Mouse (Mus musculus): ENCODE measurements around the gene Ubtd1. TPM values are rescaled to one million over a fixed set of nuclear protein-coding genes. Genes with fewer than 3 reads are reported as not detected.

Ubtd1 gene
- total and polyA plus RNA-seq, 3 experiments, result 3.4 to 5.8 (median 3.6) TPM

DNA sequence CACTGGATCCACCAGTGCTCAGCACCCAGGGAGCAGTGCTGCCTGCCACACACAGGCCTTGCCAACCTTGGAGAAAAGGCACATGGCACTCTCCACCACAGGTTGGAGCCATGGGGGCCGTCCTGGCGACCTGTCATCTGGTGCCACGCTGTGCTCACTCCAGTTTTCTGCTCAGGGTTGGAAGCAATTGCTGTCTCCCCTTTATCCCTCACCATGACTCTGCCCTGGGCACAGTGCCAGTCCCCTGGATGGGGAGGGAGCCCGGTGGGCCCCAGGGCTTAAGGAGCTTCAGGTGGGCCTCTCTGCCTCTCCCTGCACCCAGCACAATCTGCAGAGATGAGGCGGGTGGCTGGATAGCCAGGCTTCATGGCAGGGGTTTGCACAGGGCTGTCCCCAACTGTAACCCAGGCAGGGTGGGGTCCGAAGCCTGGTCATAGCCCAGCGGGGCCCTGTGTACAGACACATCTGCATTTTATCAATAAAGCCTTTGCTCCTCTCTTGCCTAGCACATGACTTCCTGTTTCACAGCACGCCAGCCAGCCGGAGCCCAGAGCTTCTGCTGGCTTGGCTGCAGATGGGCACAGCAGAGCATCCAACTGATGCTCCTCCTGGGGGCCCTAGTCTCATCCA is 52.7 kb downstream of the Ubtd1 start:
- in situ Hi-C loops (cut with MboI; ENCODE audit: low pct_ligation_motif_present, low pct_unique_long_range_greater_than_20kb, low sequenced_read_pairs), result no loop called here
- no peaks in the 10 kb centered on the region for H3K9me3 ChIP-seq (replicated peaks; ENCODE audit: low read length)
- H3K9ac ChIP-seq (ENCODE audit: insufficient read depth, low read depth), result no peak overlapping the region
- dilution Hi-C loops (cut with MboI; ENCODE audit: extremely low pct_ligation_motif_present, extremely low pct_unique_long_range_greater_than_20kb, low sequenced_read_pairs), result no loop called here
- peaks cover 0 to 30% of the 10 kb centered on the region in 2 experiments for H3K36me3 ChIP-seq (replicated peaks in 1 of 2; ENCODE audit: control insufficient read depth in 1 of 2, insufficient read depth in 1 of 2, low read length in 1 of 2)
- H3K4me1 ChIP-seq (ENCODE audit: control insufficient read depth in 1 of 2, insufficient read depth in 2 of 2), result peaks cover 0 to 3% of the 10 kb centered on the region in 2 experiments; a peak in 2 of 4 replicates
- no peak for DNase-seq (ENCODE audit: extremely low read depth)
- H3K27ac ChIP-seq (ENCODE audit: insufficient read depth, low read depth), result no peak overlapping the region
- H3K4me3 ChIP-seq (replicated peaks in 1 of 3; ENCODE audit: low read depth in 2 of 3, low read length in 2 of 3, poor library complexity in 1 of 3), result no peak overlapping the region
- no peaks in the 10 kb centered on the region for H3K79me2 ChIP-seq (replicated peaks; ENCODE audit: control insufficient read depth, extremely low read depth, insufficient read depth, poor library complexity, severe bottlenecking)
- TF ChIP-seq CHD2 (IDR thresholded peaks at IDR 0.05; ENCODE audit: low read length) (no peak), NRF1 (IDR thresholded peaks at IDR 0.05; ENCODE audit: low read depth, low read length) (no peak), BHLHE40 (IDR thresholded peaks at IDR 0.05; ENCODE audit: low read depth, low read length) (no peak), GABPA (IDR thresholded peaks at IDR 0.05; ENCODE audit: insufficient replicate concordance, low read depth, low read length) (no peak), TBP (conservative IDR thresholded peaks at IDR 0.05; ENCODE audit: low read depth, low read length) (no peak), MEF2A (IDR thresholded peaks at IDR 0.05; ENCODE audit: borderline replicate concordance, low read depth, low read length) (no peak), E2F4 (IDR thresholded peaks at IDR 0.05; ENCODE audit: insufficient replicate concordance, low read depth, low read length) (no peak), TCF12 (IDR thresholded peaks at IDR 0.05; ENCODE audit: low read depth, low read length) (no peak), UBTF (IDR thresholded peaks at IDR 0.05; ENCODE audit: low read depth, low read length) (no peak), CTCF (conservative IDR thresholded peaks at IDR 0.05 in 1 of 2, IDR thresholded peaks at IDR 0.05 in 1 of 2; ENCODE audit: low read depth in 2 of 2, low read length in 2 of 2) (no peak), ZMIZ1 (IDR thresholded peaks at IDR 0.05; ENCODE audit: low read depth, low read length) (no peak), IRF4 (IDR thresholded peaks at IDR 0.05; ENCODE audit: low read depth, low read length) (no peak), EP300 (IDR thresholded peaks at IDR 0.05; ENCODE audit: low read length) (no peak), SMC3 (IDR thresholded peaks at IDR 0.05; ENCODE audit: low read depth, low read length) (no peak), JUND (conservative IDR thresholded peaks at IDR 0.05; ENCODE audit: low read depth, low read length) (no peak), MXI1 (IDR thresholded peaks at IDR 0.05; ENCODE audit: low read depth, low read length) (no peak), ETS1 (conservative IDR thresholded peaks at IDR 0.05; ENCODE audit: low read depth, low read length) (no peak), CHD1 (IDR thresholded peaks at IDR 0.05; ENCODE audit: low read depth, low read length) (no peak)
- peaks cover 18% of the 10 kb centered on the region for H3K27me3 ChIP-seq (replicated peaks)
- no peak overlapping the region for H3K4me2 ChIP-seq (ENCODE audit: insufficient read depth, low read depth, poor library complexity, severe bottlenecking)

DNA sequence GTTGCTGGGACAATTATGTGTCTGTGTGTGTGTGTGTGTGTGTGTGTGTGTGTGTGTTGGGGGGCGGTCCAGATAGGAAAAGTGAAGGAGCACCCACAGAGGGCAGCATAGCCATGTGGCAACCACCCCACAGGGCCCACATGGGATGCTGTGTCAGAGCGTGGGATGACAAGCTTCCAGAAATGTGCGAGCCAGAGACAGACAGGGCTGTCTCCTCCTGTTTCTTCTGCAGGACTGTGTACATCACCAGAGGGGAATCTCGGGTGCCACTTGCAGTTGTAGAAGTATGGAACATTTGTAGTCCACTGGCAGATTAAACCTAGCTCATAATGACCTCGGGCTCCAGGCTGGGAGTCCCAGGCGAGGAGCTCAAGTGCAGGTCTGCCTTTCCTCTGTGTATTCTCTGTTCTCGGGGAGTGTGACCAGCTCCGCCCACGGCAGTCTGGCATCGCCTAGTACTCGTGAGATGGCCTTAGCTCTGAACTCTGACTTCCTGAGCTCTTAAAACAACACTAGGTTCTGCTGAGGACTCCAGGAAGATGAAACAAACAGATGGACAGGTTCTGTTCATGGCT is 53.4 kb downstream of the Ubtd1 start:
- no peak for TF ChIP-seq CHD2 (IDR thresholded peaks at IDR 0.05; ENCODE audit: low read length)
- TF ChIP-seq JUN (IDR thresholded peaks at IDR 0.05; ENCODE audit: insufficient read depth, low read depth, low read length), result no peak
- TF ChIP-seq NELFE (IDR thresholded peaks at IDR 0.05; ENCODE audit: low read depth, low read length), result no peak
- TF ChIP-seq USF2 (conservative IDR thresholded peaks at IDR 0.05; ENCODE audit: low read depth, low read length), result no peak
- no peak for TF ChIP-seq ZC3H11A (IDR thresholded peaks at IDR 0.05; ENCODE audit: low read depth, low read length)
- no peak for TF ChIP-seq MEF2A (IDR thresholded peaks at IDR 0.05; ENCODE audit: borderline replicate concordance, low read depth, low read length)
- no peak for TF ChIP-seq USF1 (IDR thresholded peaks at IDR 0.05; ENCODE audit: low read depth, low read length)
- TF ChIP-seq CTCF (conservative IDR thresholded peaks at IDR 0.05 in 1 of 2, IDR thresholded peaks at IDR 0.05 in 1 of 2; ENCODE audit: low read depth in 2 of 2, low read length in 2 of 2), result no peak
- no peak for TF ChIP-seq ZMIZ1 (IDR thresholded peaks at IDR 0.05; ENCODE audit: low read depth, low read length)
- TF ChIP-seq MAZ (IDR thresholded peaks at IDR 0.05; ENCODE audit: low read depth, low read length), result no peak
- H3K4me3 ChIP-seq (replicated peaks in 1 of 3; ENCODE audit: low read depth in 2 of 3, low read length in 2 of 3, poor library complexity in 1 of 3), result no peak overlapping the region
- DNase-seq (ENCODE audit: extremely low read depth), result no peak
- no peaks in the 10 kb centered on the region for H3K9me3 ChIP-seq (replicated peaks; ENCODE audit: low read length)
- dilution Hi-C loops (cut with MboI; ENCODE audit: extremely low pct_ligation_motif_present, extremely low pct_unique_long_range_greater_than_20kb, low sequenced_read_pairs), result no loop called here
- peaks cover 21% of the 10 kb centered on the region for H3K27me3 ChIP-seq (replicated peaks)
- H3K79me2 ChIP-seq (replicated peaks; ENCODE audit: control insufficient read depth, extremely low read depth, insufficient read depth, poor library complexity, severe bottlenecking), result no peaks in the 10 kb centered on the region
- no peak overlapping the region for H3K9ac ChIP-seq (ENCODE audit: insufficient read depth, low read depth)
- no peak overlapping the region for H3K27ac ChIP-seq (ENCODE audit: insufficient read depth, low read depth)
- peaks cover 0 to 3% of the 10 kb centered on the region in 2 experiments; a peak in 2 of 4 replicates for H3K4me1 ChIP-seq (ENCODE audit: control insufficient read depth in 1 of 2, insufficient read depth in 2 of 2)
- in situ Hi-C loops (cut with MboI; ENCODE audit: low pct_ligation_motif_present, low pct_unique_long_range_greater_than_20kb, low sequenced_read_pairs), result no loop called here
- peaks cover 0 to 30% of the 10 kb centered on the region in 2 experiments for H3K36me3 ChIP-seq (replicated peaks in 1 of 2; ENCODE audit: control insufficient read depth in 1 of 2, insufficient read depth in 1 of 2, low read length in 1 of 2)
- H3K4me2 ChIP-seq (ENCODE audit: insufficient read depth, low read depth, poor library complexity, severe bottlenecking), result no peak overlapping the region

Data from CH12.LX (cell line).